Mouse (Mus musculus) megakaryocyte-erythroid progenitor cell, adult 5-6 weeks (primary cell): ENCODE results near the gene Tmem200c. TPM values are rescaled to one million over a fixed set of nuclear protein-coding genes. Genes with fewer than 3 reads are reported as not detected.

Experiments used
- ATAC-seq: replicated peaks from 2 replicates; pipeline ENCODE4 v1.8.0; 2016; ENCODE audit warnings: mild to moderate bottlenecking, inconsistent platforms; ENCODE audit not compliant: severe bottlenecking, poor library complexity, low FRiP score, low TSS enrichment
- total RNA-seq, 2 experiments: library from RNA; stranded (forward) in 1 of 2; stranded (reverse) in 1 of 2; fragments of 200-1000, 215-1000 nt in 1 of 2; fragments of >200 nt in 1 of 2; fragmentation: Nextera tagmentation in 1 of 2; gene quantifications; 2 replicates each; pipeline ENCODE4 v1.2.3; 2014 to 2017

Tmem200c gene
- total RNA-seq, 2 experiments from 2014 or later, result not detected

- no peak for ATAC-seq
Observed at GRCm38 (mm10) chr17:68883474-68884083, 57.2 kb downstream of the Tmem200c start.

- no peak for ATAC-seq
Observed at GRCm38 (mm10) chr17:68890672-68891071, 64.2 kb downstream of the Tmem200c start.

Other genes with a start within 250 kb of the Tmem200c start
- gene Epb41l3, start 249.1 kb downstream of the Tmem200c start, total RNA-seq (2014; fragmentation: Nextera tagmentation), result 0.28 TPM in 1 of 2 replicates, not detected in the other
- 2.4 TPM in 1 of 2 replicates, not detected in the other for gene Epb41l3, start 249.1 kb downstream of the Tmem200c start, total RNA-seq (2017)